Mouse (Mus musculus): ENCODE results near the gene Pinlyp. TPM values are rescaled to one million over a fixed set of nuclear protein-coding genes. Genes with fewer than 3 reads are reported as not detected.
"Not testable (repeated sequence)": the region's sequence is repeated elsewhere in the genome, so short reads cannot be mapped to it uniquely, and the experiment has no call there.

Pinlyp gene
- polyA plus RNA-seq, 1 experiment from 2014 or later: not detected

GRCm38 (mm10) chr7:24516319-24516718, 29.6 kb downstream of the Pinlyp start:
- H3K9me3 ChIP-seq; H3K4me1 ChIP-seq; H3K4me2 ChIP-seq; H3K4me3 ChIP-seq (replicated peaks); H3K9ac ChIP-seq; ATAC-seq (ENCODE audit: low FRiP score); H3K27me3 ChIP-seq; H3K27ac ChIP-seq: not testable (repeated sequence)
- 67% methylated on average over 8 of the region's 8 CpGs for WGBS
- peaks cover 64% of the 10 kb centered on the region for H3K36me3 ChIP-seq (replicated peaks)

GRCm38 (mm10) chr7:24512355-24512754, 33.6 kb downstream of the Pinlyp start, which contains the start of gene AC161166.1:
Gene AC161166.1 (minus strand): TSS chr7:24512455.
- 93% methylated on average over 7 of the region's 7 CpGs for WGBS
- H3K36me3 ChIP-seq (replicated peaks): peaks cover 64% of the 10 kb centered on the region

GRCm38 (mm10) chr7:24507726-24508114, 38.2 kb downstream of the Pinlyp start:
- peaks cover 42% of the 10 kb centered on the region for H3K4me1 ChIP-seq
- no peaks in the 10 kb centered on the region for H3K9me3 ChIP-seq
- no peaks in the 10 kb centered on the region for H3K27me3 ChIP-seq
- peak overlapping the region; percentile 91 for H3K9ac ChIP-seq
- ATAC-seq (ENCODE audit: low FRiP score): peak; percentile 17
- peak overlapping the region; percentile 81 for H3K4me2 ChIP-seq
- WGBS: 1% methylated on average over 20 of the region's 20 CpGs
- H3K27ac ChIP-seq: peak overlapping the region; percentile 100
- peak overlapping the region; percentile 63 for H3K4me3 ChIP-seq (replicated peaks)
- peaks cover 37% of the 10 kb centered on the region for H3K36me3 ChIP-seq (replicated peaks)

More at GRCm38 (mm10) chr7:24512355-24512754, 33.6 kb downstream of the Pinlyp start, which contains the start of gene AC161166.1:
- peaks cover 10% of the 10 kb centered on the region for H3K4me1 ChIP-seq
- no peaks in the 10 kb centered on the region for H3K27me3 ChIP-seq
- H3K9ac ChIP-seq: no peak within 1 kb of the TSS
- H3K27ac ChIP-seq: no peak within 1 kb of the TSS
- H3K9me3 ChIP-seq: no peaks in the 10 kb centered on the region
- H3K4me3 ChIP-seq (replicated peaks): no peak within 1 kb of the TSS
- H3K4me2 ChIP-seq: no peak within 1 kb of the TSS
- no peak for ATAC-seq (ENCODE audit: low FRiP score)

- peak within 1 kb of the TSS; percentile 91 for H3K9ac ChIP-seq
- peak within 1 kb of the TSS; percentile 100 for H3K27ac ChIP-seq
- peak within 1 kb of the TSS; percentile 63 for H3K4me3 ChIP-seq (replicated peaks)
- peak within 1 kb of the TSS; percentile 81 for H3K4me2 ChIP-seq
- H3K36me3 ChIP-seq (replicated peaks): peaks cover 37% of the 10 kb centered on the region
- H3K27me3 ChIP-seq: peaks cover 4% of the 10 kb centered on the region; the same call in 1 of the 2 replicates
- H3K4me1 ChIP-seq: peaks cover 42% of the 10 kb centered on the region
- H3K9me3 ChIP-seq: no peaks in the 10 kb centered on the region
- under 1% methylated on average over 83 of the region's 84 CpGs for WGBS
- peak; percentile 94 for ATAC-seq (ENCODE audit: low FRiP score)
These were observed 38.8 kb downstream of the Pinlyp start, which contains the start of gene Zfp428 for GRCm38 (mm10) chr7:24506838-24507725. Gene Zfp428 (plus strand): TSS chr7:24507006.

- H3K9me3 ChIP-seq: no peaks in the 10 kb centered on the region
- under 1% methylated on average over 12 of the region's 12 CpGs for WGBS
- peak overlapping the region; percentile 81 for H3K4me2 ChIP-seq
- no peak for ATAC-seq (ENCODE audit: low FRiP score)
- H3K9ac ChIP-seq: peak overlapping the region; percentile 91
- peaks cover 42% of the 10 kb centered on the region for H3K4me1 ChIP-seq
- peak overlapping the region; percentile 63 for H3K4me3 ChIP-seq (replicated peaks)
- peaks cover 4% of the 10 kb centered on the region; the same call in 1 of the 2 replicates for H3K27me3 ChIP-seq
- H3K36me3 ChIP-seq (replicated peaks): peaks cover 37% of the 10 kb centered on the region
- H3K27ac ChIP-seq: peak overlapping the region; percentile 100
These were observed 39.5 kb downstream of the Pinlyp start for GRCm38 (mm10) chr7:24506476-24506837.

GRCm38 (mm10) chr7:24506065-24506459, 39.9 kb downstream of the Pinlyp start:
- H3K27ac ChIP-seq: peak overlapping the region; percentile 100
- ATAC-seq (ENCODE audit: low FRiP score): no peak
- H3K4me2 ChIP-seq: peak overlapping the region; percentile 81
- H3K27me3 ChIP-seq: peaks cover 4% of the 10 kb centered on the region; the same call in 1 of the 2 replicates
- peak overlapping the region; percentile 63 for H3K4me3 ChIP-seq (replicated peaks)
- peak overlapping the region; percentile 91; the same call in 1 of the 2 replicates for H3K9ac ChIP-seq
- H3K9me3 ChIP-seq: no peaks in the 10 kb centered on the region
- peaks cover 37% of the 10 kb centered on the region for H3K36me3 ChIP-seq (replicated peaks)
- peaks cover 42% of the 10 kb centered on the region for H3K4me1 ChIP-seq
- WGBS: 17% methylated on average over 3 of the region's 3 CpGs

GRCm38 (mm10) chr7:24505447-24506064, 40.4 kb downstream of the Pinlyp start:
- 13% methylated on average over 15 of the region's 15 CpGs for WGBS
- Histone ChIP-seq H3K36me3 (replicated peaks) (peaks cover 37% of the 10 kb centered on the region), H3K27ac (peak overlapping the region; percentile 100), H3K9ac (peak overlapping the region; percentile 39), H3K4me2 (peak overlapping the region; percentile 81), H3K27me3 (peaks cover 7% of the 10 kb centered on the region), H3K4me1 (peaks cover 42% of the 10 kb centered on the region), H3K9me3 (peaks cover 4% of the 10 kb centered on the region; the same call in 1 of the 2 replicates), H3K4me3 (replicated peaks) (peak overlapping the region; percentile 10; the same call in 1 of the 2 replicates)
- no peak for ATAC-seq (ENCODE audit: low FRiP score)

- Histone ChIP-seq H3K4me2 (peak overlapping the region; percentile 81; the same call in 1 of the 2 replicates), H3K4me1 (peaks cover 47% of the 10 kb centered on the region), H3K36me3 (replicated peaks) (peaks cover 39% of the 10 kb centered on the region), H3K9ac (no peak overlapping the region), H3K4me3 (replicated peaks) (no peak overlapping the region), H3K27me3 (peaks cover 14% of the 10 kb centered on the region), H3K9me3 (peaks cover 5% of the 10 kb centered on the region; the same call in 1 of the 2 replicates), H3K27ac (peak overlapping the region; percentile 100)
- WGBS: 20% methylated on average over 4 of the region's 4 CpGs
- ATAC-seq (ENCODE audit: low FRiP score): no peak
These were observed 41.0 kb downstream of the Pinlyp start for GRCm38 (mm10) chr7:24504868-24505267.

- H3K4me1 ChIP-seq: peaks cover 50% of the 10 kb centered on the region
- H3K9ac ChIP-seq: no peak overlapping the region
- WGBS: 25% methylated on average over 10 of the region's 10 CpGs
- H3K36me3 ChIP-seq (replicated peaks): peaks cover 46% of the 10 kb centered on the region
- no peak overlapping the region for H3K4me3 ChIP-seq (replicated peaks)
- ATAC-seq (ENCODE audit: low FRiP score): no peak
- peaks cover 5% of the 10 kb centered on the region; the same call in 1 of the 2 replicates for H3K9me3 ChIP-seq
- peaks cover 22% of the 10 kb centered on the region for H3K27me3 ChIP-seq
- H3K27ac ChIP-seq: no peak overlapping the region
- 0 out of 2 replicates have a peak overlapping the region, but pooled peaks have one; percentile 4 for H3K4me2 ChIP-seq
These were observed 41.9 kb downstream of the Pinlyp start for GRCm38 (mm10) chr7:24504004-24504403.

- peaks cover 33% of the 10 kb centered on the region for H3K27me3 ChIP-seq
- 52% methylated on average over 21 of the region's 21 CpGs for WGBS
- peaks cover 5% of the 10 kb centered on the region; the same call in 1 of the 2 replicates for H3K9me3 ChIP-seq
- H3K4me2 ChIP-seq: no peak overlapping the region
- H3K4me1 ChIP-seq: peaks cover 42% of the 10 kb centered on the region
- ATAC-seq (ENCODE audit: low FRiP score): no peak
- no peak overlapping the region for H3K9ac ChIP-seq
- no peak overlapping the region for H3K27ac ChIP-seq
- peaks cover 53% of the 10 kb centered on the region for H3K36me3 ChIP-seq (replicated peaks)
- no peak overlapping the region for H3K4me3 ChIP-seq (replicated peaks)
These were observed 44.4 kb downstream of the Pinlyp start for GRCm38 (mm10) chr7:24501492-24501891.

GRCm38 (mm10) chr7:24500929-24501328, 45.0 kb downstream of the Pinlyp start:
- Histone ChIP-seq H3K4me1 (peaks cover 37% of the 10 kb centered on the region), H3K9ac (no peak overlapping the region), H3K4me3 (replicated peaks) (no peak overlapping the region), H3K36me3 (replicated peaks) (peaks cover 53% of the 10 kb centered on the region), H3K27me3 (peaks cover 33% of the 10 kb centered on the region), H3K9me3 (peaks cover 5% of the 10 kb centered on the region; the same call in 1 of the 2 replicates), H3K27ac (no peak overlapping the region), H3K4me2 (no peak overlapping the region)
- 32% methylated on average over 7 of the region's 7 CpGs for WGBS
- no peak for ATAC-seq (ENCODE audit: low FRiP score)

All from forebrain, embryonic 12.5 days (tissue).